Mouse (Mus musculus) erythroblast, adult 5-6 weeks (primary cell): ENCODE measurements around the gene Plbd2. TPM values are rescaled to one million over a fixed set of nuclear protein-coding genes. Genes with fewer than 3 reads are reported as not detected.

Experiments
- ATAC-seq: replicated peaks from 2 replicates; pipeline ENCODE4 v1.8.0; 2016; ENCODE audit warnings: moderate number of reproducible peaks, mild to moderate bottlenecking, moderate TSS enrichment, inconsistent platforms; ENCODE audit not compliant: poor library complexity, low FRiP score, severe bottlenecking
- total RNA-seq, 2 experiments: library from RNA; stranded (forward) in 1 of 2; stranded (reverse) in 1 of 2; fragments of 150-400 nt in 1 of 2; fragments of 200-764, 138-1000 nt in 1 of 2; gene quantifications; 2 replicates each; pipeline versions ENCODE4 v1.2.3 to v1.2.4; 2015 to 2017; ENCODE audit warnings: low replicate concordance in 2 of 2

Gene Plbd2
- total RNA-seq, 2 experiments from 2014 or later: 3.8 to 7.7 TPM

GRCm38 (mm10) chr5:120481205-120481604 lies 22.2 kb downstream of the Plbd2 start:
- no peak for ATAC-seq

DNA sequence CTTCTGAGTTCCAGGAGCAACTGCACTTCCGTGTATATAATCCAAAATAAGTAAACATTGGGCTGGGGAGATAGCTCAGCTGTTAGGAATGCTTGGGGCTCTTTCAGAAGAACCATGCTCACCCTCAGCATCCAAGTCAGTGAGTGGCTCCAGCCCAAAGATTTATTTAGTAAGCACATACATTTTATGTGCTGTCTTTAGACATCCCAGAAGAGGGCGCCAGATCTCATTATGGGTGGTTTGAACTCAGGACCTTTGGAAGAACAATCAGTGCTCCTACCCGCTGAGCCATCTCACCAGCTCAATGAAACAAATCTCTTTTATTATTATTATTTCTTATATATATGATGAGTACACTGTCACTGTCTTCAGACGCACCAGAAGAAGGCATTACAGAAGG lies 23.9 kb downstream of the Plbd2 start:
- ATAC-seq: no peak

- no peak for ATAC-seq
Measured at GRCm38 (mm10) chr5:120477993-120478392, 25.4 kb downstream of the Plbd2 start.

GRCm38 (mm10) chr5:120476296-120476695 lies 27.1 kb downstream of the Plbd2 start, which contains the start of gene Sds:
Gene Sds, plus strand, starts transcription at chr5:120476526.
- ATAC-seq: no peak

- no peak for ATAC-seq
Measured at GRCm38 (mm10) chr5:120475861-120476260, 27.6 kb downstream of the Plbd2 start.

DNA sequence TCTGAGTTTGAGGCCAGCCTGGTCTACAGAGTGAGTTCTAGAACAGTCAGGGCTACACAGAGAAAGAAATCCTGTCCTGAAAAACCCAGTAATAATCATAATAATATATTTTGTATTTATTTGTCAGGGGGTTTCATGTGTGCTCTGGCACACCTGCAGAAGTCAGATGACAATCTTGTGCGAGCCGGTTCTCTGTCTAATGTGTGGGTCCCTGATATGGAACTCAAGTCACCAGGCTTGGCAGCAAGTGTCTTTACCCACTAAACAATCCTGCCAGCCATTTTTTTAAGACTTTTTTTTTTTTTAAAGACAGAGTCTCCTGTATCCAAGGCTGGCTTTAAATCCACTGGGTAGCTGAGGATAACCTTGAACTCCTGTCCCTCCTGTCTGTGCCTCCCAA lies 30.1 kb downstream of the Plbd2 start:
- ATAC-seq: no peak

- ATAC-seq: no peak
Measured at GRCm38 (mm10) chr5:120472770-120473169, 30.7 kb downstream of the Plbd2 start, which contains the start of gene Sdsl. Gene Sdsl, minus strand, starts transcription at chr5:120472810.

GRCm38 (mm10) chr5:120471538-120471937 lies 31.9 kb downstream of the Plbd2 start:
- ATAC-seq: no peak

GRCm38 (mm10) chr5:120468830-120469229 lies 34.6 kb downstream of the Plbd2 start:
- ATAC-seq: no peak

- ATAC-seq: no peak
Measured at GRCm38 (mm10) chr5:120468336-120468735, 35.1 kb downstream of the Plbd2 start.

GRCm38 (mm10) chr5:120467026-120467425 lies 36.4 kb downstream of the Plbd2 start:
- ATAC-seq: no peak

- peak; percentile 88 for ATAC-seq
Measured at GRCm38 (mm10) chr5:120465860-120466259, 37.6 kb downstream of the Plbd2 start.

GRCm38 (mm10) chr5:120465062-120465461 lies 38.4 kb downstream of the Plbd2 start:
- ATAC-seq: no peak

- ATAC-seq: 0 out of 2 replicates have a peak, but pooled peaks have one; percentile 22
Measured at GRCm38 (mm10) chr5:120464321-120464720, 39.1 kb downstream of the Plbd2 start.

GRCm38 (mm10) chr5:120461902-120462301 lies 41.5 kb downstream of the Plbd2 start:
- no peak for ATAC-seq

DNA sequence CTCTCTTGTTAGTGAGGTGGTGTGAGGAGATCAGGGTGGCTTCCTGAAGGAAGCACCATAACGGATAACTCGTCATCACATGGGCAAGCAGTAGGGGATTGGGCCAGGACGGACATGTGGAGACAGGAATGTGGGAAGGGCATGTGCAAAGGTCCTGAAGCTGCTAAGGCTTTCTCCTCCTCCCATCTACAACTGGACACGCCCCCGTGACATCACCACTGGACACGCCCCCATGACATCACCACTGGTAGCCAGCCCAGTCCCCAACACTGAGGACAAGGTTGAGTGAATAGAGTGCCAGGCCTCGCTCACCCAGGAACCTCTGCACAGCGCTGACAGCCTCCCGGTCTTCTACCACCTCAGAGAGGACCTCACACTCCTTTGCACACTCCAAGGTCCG lies 44.3 kb downstream of the Plbd2 start:
- ATAC-seq: peak; percentile 44

- ATAC-seq: 0 out of 2 replicates have a peak, but pooled peaks have one; percentile 46
Measured at GRCm38 (mm10) chr5:120457628-120458027, 45.8 kb downstream of the Plbd2 start.

DNA sequence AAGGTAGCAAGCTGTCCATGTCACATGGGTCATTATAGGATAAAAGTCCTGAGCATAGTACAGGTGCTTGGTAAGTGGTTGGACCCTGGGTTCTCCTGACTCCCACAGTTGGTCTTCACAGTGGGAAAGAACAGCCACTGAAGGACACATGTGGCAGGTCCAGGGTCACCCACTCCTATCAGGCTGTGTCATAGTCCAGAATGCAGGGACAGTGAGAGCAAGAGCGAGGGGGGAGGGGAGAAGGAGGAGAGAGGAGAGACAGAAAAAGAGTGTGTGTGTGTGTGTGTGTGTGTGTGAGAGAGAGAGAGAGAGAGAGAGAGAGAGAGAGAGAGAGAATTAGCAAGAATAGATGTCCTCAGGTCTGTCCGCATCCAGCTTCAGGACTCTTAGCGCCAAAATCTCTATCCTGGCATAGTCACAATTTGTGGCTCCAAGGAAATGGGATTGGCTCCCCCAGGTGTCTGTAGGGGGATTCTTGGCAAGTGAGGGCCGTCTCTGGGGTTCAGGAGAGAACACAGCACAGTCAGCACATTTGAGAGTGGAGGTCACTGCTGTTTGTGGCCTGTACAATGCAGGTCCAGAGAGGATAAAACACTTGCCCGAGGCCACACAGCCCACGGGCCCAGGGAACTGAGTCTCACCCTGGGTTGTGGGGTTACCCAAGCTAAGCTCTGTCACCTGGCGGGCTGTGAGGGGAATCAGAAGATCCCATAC lies 46.4 kb downstream of the Plbd2 start:
- ATAC-seq: no peak

GRCm38 (mm10) chr5:120456253-120456652 lies 47.2 kb downstream of the Plbd2 start:
- ATAC-seq: no peak

- ATAC-seq: no peak
Measured at GRCm38 (mm10) chr5:120454756-120455337, 48.6 kb downstream of the Plbd2 start.

- no peak for ATAC-seq
Measured at GRCm38 (mm10) chr5:120447305-120447704, 56.1 kb downstream of the Plbd2 start.
